ENCODE assay signal across 8 mouse cellular contexts in the genomic region with DNA sequence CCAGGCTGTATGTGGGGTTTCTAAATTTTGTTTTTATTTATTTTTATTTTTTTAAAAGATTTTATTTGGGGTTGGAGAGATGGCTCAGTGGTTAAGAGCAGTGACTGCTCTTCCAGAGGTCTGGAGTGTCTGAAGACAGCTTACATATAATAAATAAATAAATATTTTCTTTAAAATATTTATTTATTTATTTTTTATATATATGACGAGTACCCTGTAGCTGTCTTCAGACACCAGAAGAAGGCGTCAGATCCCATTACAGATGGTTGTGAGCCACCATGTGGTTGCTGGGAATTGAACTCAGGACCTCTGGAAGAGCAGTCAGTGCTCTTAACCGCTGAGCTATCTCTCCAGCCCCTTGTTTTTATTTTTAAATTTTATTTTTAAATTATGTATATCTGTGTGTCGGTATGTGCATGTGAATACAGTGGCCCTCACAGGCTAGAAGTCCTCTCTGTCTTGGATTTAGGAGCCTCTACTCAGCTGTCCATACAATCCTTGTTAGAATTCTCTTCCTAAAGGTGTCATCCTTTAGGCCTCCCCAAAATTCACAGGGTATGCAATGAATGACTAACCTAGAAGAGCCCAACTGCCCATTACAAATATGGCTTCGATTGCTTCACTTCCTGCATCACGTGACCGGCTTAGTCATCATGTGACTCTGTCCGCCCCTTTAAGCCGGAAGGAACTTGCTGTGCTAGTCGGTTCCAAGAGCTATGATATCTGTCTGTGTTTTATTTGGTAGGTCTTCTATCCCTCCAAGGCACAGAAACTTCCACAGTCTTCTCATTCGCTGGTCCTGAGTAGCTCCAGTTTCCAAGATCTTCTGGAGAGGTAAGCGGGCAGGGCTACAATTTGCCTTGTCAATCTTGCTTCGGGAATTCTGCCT. TPM values are rescaled to one million over a fixed set of nuclear protein-coding genes. Genes with fewer than 3 reads are reported as not detected.
A peak's percentile ranks its signal among the peaks of the same experiment; 100 is the strongest.
DNase-seq lines count a peak whose midpoint lies in the region; ATAC-seq and TF ChIP-seq lines count a peak whose summit lies in the region.

Gba (plus strand) TSS at position 676 of the 889 bp plus-strand sequence.

- H3K36me3 ChIP-seq in heart, embryonic 15.5 days = peaks cover 27% of the 10 kb centered on the region; the same call in 1 of the 2 replicates
- peaks cover 3% of the 10 kb centered on the region; the same call in 1 of the 2 replicates for H3K36me3 ChIP-seq in liver, embryonic 14.5 days (replicated peaks; ENCODE audit: control insufficient read depth, insufficient read depth, low read depth)
- H3K36me3 ChIP-seq in neural tube, embryonic 11.5 days (ENCODE audit: control insufficient read depth, insufficient read depth, low read length) = peaks cover 3% of the 10 kb centered on the region; the same call in 1 of the 2 replicates
- peaks cover 14% of the 10 kb centered on the region for H3K36me3 ChIP-seq in stomach, postnatal 0 days (ENCODE audit: control insufficient read depth, insufficient read depth, low read length)

- H3K9me3 ChIP-seq in heart, embryonic 15.5 days (replicated peaks) = no peaks in the 10 kb centered on the region
- H3K9me3 ChIP-seq in liver, embryonic 14.5 days (ENCODE audit: control insufficient read depth, low read length) = no peaks in the 10 kb centered on the region
- no peaks in the 10 kb centered on the region for H3K9me3 ChIP-seq in neural tube, embryonic 11.5 days (ENCODE audit: control insufficient read depth, low read length)
- H3K9me3 ChIP-seq in stomach, postnatal 0 days (ENCODE audit: control insufficient read depth, low read length) = no peaks in the 10 kb centered on the region

- WGBS in heart, embryonic 15.5 days = 24% methylated on average over 13 of the region's 13 CpGs
- WGBS in liver, embryonic 14.5 days (ENCODE audit: insufficient replicate concordance) = 21% methylated on average over 13 of the region's 13 CpGs
- WGBS in neural tube, embryonic 11.5 days = 27% methylated on average over 13 of the region's 13 CpGs
- WGBS in stomach, postnatal 0 days = 22% methylated on average over 13 of the region's 13 CpGs

- peaks cover 5% of the 10 kb centered on the region for H3K4me1 ChIP-seq in heart, embryonic 15.5 days (replicated peaks)
- H3K4me1 ChIP-seq in liver, embryonic 14.5 days (replicated peaks; ENCODE audit: control insufficient read depth in 2 of 2, insufficient read depth in 2 of 2, low read length in 1 of 2) = peaks cover 0 to 5% of the 10 kb centered on the region in 2 experiments; a peak in 3 of 4 replicates
- peaks cover 5% of the 10 kb centered on the region for H3K4me1 ChIP-seq in neural tube, embryonic 11.5 days (ENCODE audit: control insufficient read depth, insufficient read depth, low read length)
- H3K4me1 ChIP-seq in stomach, postnatal 0 days (replicated peaks; ENCODE audit: control insufficient read depth, insufficient read depth) = 0 out of 2 replicates have a peak, but pooled peaks cover 2% of the 10 kb centered on the region

- peak within 1 kb of the TSS; percentile 52 for H3K9ac ChIP-seq in heart, embryonic 15.5 days
- H3K9ac ChIP-seq in liver, embryonic 14.5 days (replicated peaks) = peak within 1 kb of the TSS; percentile 64
- H3K9ac ChIP-seq in neural tube, embryonic 11.5 days (ENCODE audit: low read length) = peak within 1 kb of the TSS; percentile 52
- peak within 1 kb of the TSS; percentile 68 for H3K9ac ChIP-seq in stomach, postnatal 0 days (ENCODE audit: low read length)

- no peak for TF ChIP-seq CTCF in liver, embryonic 14.5 days (IDR thresholded peaks at IDR 0.05; ENCODE audit: low read depth)
- TF ChIP-seq CTCF in stomach, postnatal 0 days (IDR thresholded peaks at IDR 0.05; ENCODE audit: low read depth) = no peak

- no peaks in the 10 kb centered on the region for H3K27me3 ChIP-seq in heart, embryonic 15.5 days
- H3K27me3 ChIP-seq in liver, embryonic 14.5 days (ENCODE audit: control insufficient read depth, insufficient read depth, low read length) = no peaks in the 10 kb centered on the region
- no peaks in the 10 kb centered on the region for H3K27me3 ChIP-seq in neural tube, embryonic 11.5 days (ENCODE audit: control insufficient read depth, insufficient read depth, low read length)
- H3K27me3 ChIP-seq in stomach, postnatal 0 days (ENCODE audit: control insufficient read depth, insufficient read depth, low read length) = no peaks in the 10 kb centered on the region

- H3K4me2 ChIP-seq in heart, embryonic 15.5 days = peak within 1 kb of the TSS; percentile 70
- H3K4me2 ChIP-seq in liver, embryonic 14.5 days (ENCODE audit: low read depth) = peak within 1 kb of the TSS; percentile 80
- peak within 1 kb of the TSS; percentile 71 for H3K4me2 ChIP-seq in neural tube, embryonic 11.5 days (ENCODE audit: low read depth)
- peak within 1 kb of the TSS; percentile 64 for H3K4me2 ChIP-seq in stomach, postnatal 0 days (replicated peaks; ENCODE audit: low read depth)

- peak within 1 kb of the TSS; percentile 52 for H3K4me3 ChIP-seq in heart, embryonic 15.5 days
- peak within 1 kb of the TSS; percentile 64 to 95 for H3K4me3 ChIP-seq in liver, embryonic 14.5 days (ENCODE audit: insufficient read depth in 1 of 2, low read depth in 2 of 2, low read length in 2 of 2)
- peak within 1 kb of the TSS; percentile 46 for H3K4me3 ChIP-seq in neural tube, embryonic 11.5 days (ENCODE audit: low read depth, low read length)
- peak within 1 kb of the TSS; percentile 57 for H3K4me3 ChIP-seq in stomach, postnatal 0 days (ENCODE audit: low read depth, low read length)

- DNase-seq in CD8-positive naive resting alpha-beta T cell, adult 2 months (ENCODE audit: low read depth in 2 of 2, low spot score in 2 of 2) = peak; percentile 71 to 82
- peak; percentile 86 for DNase-seq in c-Kit-negative CD71-positive TER-119-positive erythroid progenitor cells, embryonic 14.5 days (ENCODE audit: low read depth, low spot score)
- peak; percentile 90 for DNase-seq in fibroblast of lung, adult 2 months (ENCODE audit: low read depth)
- DNase-seq in kidney, postnatal 25 days = peak; percentile 86 to 90
- peak; percentile 83 to 85 (median 84) for DNase-seq in liver, embryonic 14.5 days (ENCODE audit: low read depth in 3 of 3, low spot score in 3 of 3)
- peak; percentile 87 for DNase-seq in neural tube, embryonic 11.5 days (ENCODE audit: low spot score)
- DNase-seq in stomach, postnatal 0 days (ENCODE audit: low spot score) = peak; percentile 86

- peak; percentile 73 for ATAC-seq in heart, embryonic 15.5 days (replicated peaks; ENCODE audit: insufficient number of reproducible peaks, insufficient read depth, low FRiP score, low read depth)
- peak; percentile 85 for ATAC-seq in liver, embryonic 14.5 days (ENCODE audit: insufficient read depth)
- ATAC-seq in neural tube, embryonic 11.5 days (ENCODE audit: insufficient read depth, low FRiP score, low TSS enrichment) = peak; percentile 82; the same call in 1 of the 2 replicates
- peak; percentile 81 for ATAC-seq in stomach, postnatal 0 days (ENCODE audit: low FRiP score, low TSS enrichment)

- H3K27ac ChIP-seq in heart, embryonic 15.5 days = peak within 1 kb of the TSS; percentile 5; the same call in 1 of the 2 replicates
- peak within 1 kb of the TSS; percentile 38 for H3K27ac ChIP-seq in liver, embryonic 14.5 days
- H3K27ac ChIP-seq in neural tube, embryonic 11.5 days (ENCODE audit: low read depth, low read length) = no peak within 1 kb of the TSS
- H3K27ac ChIP-seq in stomach, postnatal 0 days (replicated peaks) = peak within 1 kb of the TSS; percentile 56

- TF ChIP-seq EP300 in liver, embryonic 14.5 days (IDR thresholded peaks at IDR 0.05; ENCODE audit: low read depth) = peak; percentile 32; the same call in 1 of the 2 replicates
- peak; percentile 35 for TF ChIP-seq EP300 in stomach, postnatal 0 days (optimal IDR thresholded peaks at IDR 0.05)

RNA-seq across cellular contexts. Expression of gene Gba, which starts in this region (rescaled TPM):
- polyA plus RNA-seq in heart, embryonic 15.5 days (2015; fragmentation: Nextera tagmentation; extraction: Ambion mirVana) = 27.3 and 34.7 TPM in 2 replicates
- 16.5 and 19.9 TPM in 2 replicates for polyA plus RNA-seq in liver, embryonic 14.5 days (2012; rRNA removed)
- polyA plus RNA-seq in liver, embryonic 14.5 days (2014; fragmentation: Nextera tagmentation; extraction: Ambion mirVana) = 20.7 and 21.2 TPM in 2 replicates
- 44.4 and 46.5 TPM in 2 replicates for polyA plus RNA-seq in neural tube, embryonic 11.5 days (2014; fragmentation: Nextera tagmentation; extraction: Ambion mirVana)
- 98.5 and 112 TPM in 2 replicates for polyA plus RNA-seq in stomach, postnatal 0 days (2015; fragmentation: Nextera tagmentation; extraction: Ambion mirVana)
